Mouse (Mus musculus) spleen, postnatal 36 days (tissue): ENCODE data around the gene Vezf1.
A peak's percentile ranks its signal among the peaks of the same experiment; 100 is the strongest.

Source experiments
- DNase-seq, 2 experiments: peaks; one replicate each; pipeline ENCODE4 v3.0.0; 2022; ENCODE audit warnings: low spot score in 2 of 2, mixed read lengths in 1 of 2

Gene Vezf1

GRCm38 (mm10) chr11:88053821-88054220 lies 14.3 kb upstream of the Vezf1 start:
- DNase-seq: no peak

DNA sequence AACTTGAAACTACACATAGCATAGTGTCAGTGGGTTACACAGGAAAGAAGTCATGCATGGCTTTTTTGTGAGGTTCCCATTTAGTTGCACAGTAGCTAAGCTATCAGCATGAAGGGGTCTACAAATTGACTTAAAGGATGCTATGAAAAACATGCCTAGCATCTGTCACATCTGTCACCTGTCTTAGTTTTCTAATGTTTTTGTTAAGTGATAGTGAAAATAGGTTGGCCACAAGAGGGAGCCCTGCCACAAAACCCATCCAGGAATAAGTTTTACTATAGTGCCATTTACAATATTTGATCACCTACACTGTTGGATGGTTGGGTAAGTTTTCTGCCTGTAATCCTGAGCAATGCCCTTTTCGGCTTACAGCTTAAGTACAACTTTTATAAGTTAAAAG lies 13.5 kb upstream of the Vezf1 start:
- peak; percentile 25 to 52 for DNase-seq

DNA sequence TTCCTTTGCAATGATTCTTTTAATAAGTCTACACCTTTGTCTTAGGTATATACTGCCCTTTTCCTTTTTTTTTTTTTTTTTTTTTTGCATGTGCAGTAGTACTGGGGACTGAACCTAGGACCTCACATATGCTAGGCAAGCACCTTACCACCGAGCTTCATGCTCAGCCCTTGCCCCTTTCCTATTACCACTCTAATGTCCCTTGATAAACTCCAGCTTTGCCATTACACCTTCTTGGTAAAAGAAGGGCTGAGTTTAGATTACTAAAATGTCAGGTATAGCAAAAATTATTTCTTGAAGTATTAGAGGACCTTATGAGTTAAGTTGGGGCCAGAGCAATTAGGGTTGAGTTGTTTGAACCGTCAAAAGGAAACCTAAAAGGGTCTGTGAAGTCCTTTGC lies 12.3 kb upstream of the Vezf1 start:
- no peak for DNase-seq

GRCm38 (mm10) chr11:88057788-88058187 lies 10.3 kb upstream of the Vezf1 start:
- DNase-seq: no peak

- DNase-seq: peak in 1 of 2 experiments; percentile 11
These were observed 8.9 kb upstream of the Vezf1 start for GRCm38 (mm10) chr11:88059141-88059540.

DNA sequence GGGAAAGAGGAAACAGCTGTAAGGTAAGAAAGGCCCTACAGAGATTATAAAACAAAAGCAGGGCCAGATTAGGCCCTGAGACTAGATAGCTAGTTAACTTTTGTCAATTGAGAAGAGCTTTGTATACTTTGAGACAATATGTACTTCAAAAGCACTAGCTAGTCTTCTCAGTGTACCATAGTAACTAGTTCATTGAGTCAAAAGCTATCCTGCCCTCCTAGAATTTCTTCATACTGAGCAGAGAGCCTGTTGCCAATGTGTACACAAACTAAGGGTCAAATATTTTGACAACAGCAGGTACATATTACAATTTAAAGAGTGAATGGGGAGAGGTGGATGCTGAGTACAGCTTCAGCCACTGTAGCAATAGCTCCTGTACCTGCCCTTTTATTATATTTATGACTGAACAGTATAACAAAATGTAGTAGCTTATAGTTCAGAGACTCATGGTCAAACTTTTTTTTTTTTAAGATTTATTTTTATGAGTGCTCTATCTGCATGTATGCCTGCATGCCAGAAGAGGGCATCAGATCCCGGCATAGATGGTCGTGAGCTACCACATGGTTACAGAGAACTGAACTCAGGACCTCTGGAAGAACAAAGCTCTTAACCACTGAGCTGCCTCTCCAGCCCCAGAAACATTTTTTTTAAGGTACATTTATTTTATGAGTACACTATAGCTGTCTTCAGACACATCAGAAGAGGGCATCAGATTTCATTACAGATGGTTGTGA lies 6.0 kb upstream of the Vezf1 start:
- peak in 1 of 2 experiments; percentile 39 for DNase-seq

DNA sequence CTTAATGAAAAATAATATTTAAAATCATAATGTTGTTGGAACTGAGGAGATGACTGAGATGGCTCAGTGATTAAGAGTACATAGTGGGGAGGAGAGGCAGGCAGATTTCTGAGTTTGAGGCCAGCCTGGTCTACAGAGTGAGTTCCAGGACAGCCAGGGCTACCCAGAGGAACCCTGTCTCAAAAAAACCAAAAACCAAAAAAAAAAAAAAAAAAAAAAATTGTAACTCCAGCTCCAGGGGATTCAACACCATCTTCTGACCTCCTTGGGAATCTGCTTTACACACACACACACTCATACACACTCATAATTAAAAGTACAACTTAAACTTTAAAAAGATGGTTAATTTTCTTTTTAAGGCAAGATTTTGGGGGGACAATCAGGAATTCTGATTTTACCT lies 2.3 kb upstream of the Vezf1 start:
- no peak for DNase-seq

DNA sequence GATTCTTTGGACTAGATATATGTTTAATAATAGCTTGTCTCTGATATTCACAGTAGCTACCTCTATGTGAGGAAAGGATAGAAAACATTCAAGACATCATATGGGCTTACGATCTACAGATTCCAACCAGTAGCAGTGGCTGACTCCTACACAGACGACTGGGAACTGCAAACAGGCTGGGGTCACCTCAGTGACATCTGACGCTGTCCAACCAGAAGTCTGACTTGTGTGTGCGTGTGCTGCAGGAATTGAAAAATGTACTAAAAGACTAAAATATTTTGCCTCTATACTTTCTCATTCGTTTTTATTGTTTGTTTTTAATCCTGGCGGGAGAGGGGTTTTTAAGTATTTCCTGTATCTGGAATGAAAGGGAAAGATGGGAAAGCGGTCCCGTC lies 891 bp upstream of the Vezf1 start:
- DNase-seq: no peak

- peak; percentile 71 to 73 for DNase-seq
These were observed 549 bp downstream of the Vezf1 start for GRCm38 (mm10) chr11:88068411-88069245.

DNA sequence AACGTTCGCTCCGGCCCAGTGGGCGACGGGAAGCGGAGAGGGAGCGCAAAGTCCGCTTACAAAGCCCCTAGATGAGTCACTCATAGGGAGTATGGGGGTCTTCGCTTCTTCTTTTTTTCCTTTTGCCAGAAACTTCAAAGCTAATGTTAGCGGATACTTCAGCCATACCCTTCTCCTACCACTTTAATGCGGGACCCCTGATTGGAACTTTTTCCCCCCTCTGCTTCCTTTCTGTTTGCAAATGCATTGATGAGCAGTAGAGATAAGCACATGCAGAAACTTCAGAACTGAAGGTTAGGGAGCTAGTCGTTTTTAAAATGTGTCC lies 1.1 kb downstream of the Vezf1 start:
- no peak for DNase-seq

GRCm38 (mm10) chr11:88070392-88070791 lies 2.3 kb downstream of the Vezf1 start:
- DNase-seq: no peak

- DNase-seq: no peak
These were observed 3.0 kb downstream of the Vezf1 start for GRCm38 (mm10) chr11:88071113-88071512.

DNA sequence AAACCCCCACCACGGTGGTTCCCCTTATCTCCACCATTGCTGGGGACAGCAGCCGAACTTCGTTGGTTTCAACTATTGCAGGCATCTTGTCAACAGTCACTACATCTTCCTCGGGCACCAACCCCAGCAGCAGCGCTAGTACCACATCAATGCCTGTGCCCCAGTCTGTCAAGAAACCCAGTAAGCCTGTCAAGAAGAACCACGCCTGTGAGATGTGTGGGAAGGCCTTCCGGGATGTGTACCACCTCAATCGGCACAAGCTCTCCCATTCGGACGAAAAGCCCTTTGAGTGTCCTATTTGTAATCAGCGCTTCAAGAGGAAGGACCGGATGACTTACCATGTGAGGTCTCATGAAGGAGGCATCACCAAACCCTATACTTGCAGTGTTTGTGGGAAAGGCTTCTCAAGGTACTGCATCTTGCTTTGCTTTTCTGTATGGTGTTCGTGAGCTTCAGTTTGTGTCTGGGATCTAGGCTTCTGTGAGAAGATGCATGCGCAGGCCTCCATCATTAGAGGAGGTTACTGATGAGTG lies 5.3 kb downstream of the Vezf1 start:
- DNase-seq: no peak

GRCm38 (mm10) chr11:88075701-88076100 lies 7.6 kb downstream of the Vezf1 start:
- no peak for DNase-seq

DNA sequence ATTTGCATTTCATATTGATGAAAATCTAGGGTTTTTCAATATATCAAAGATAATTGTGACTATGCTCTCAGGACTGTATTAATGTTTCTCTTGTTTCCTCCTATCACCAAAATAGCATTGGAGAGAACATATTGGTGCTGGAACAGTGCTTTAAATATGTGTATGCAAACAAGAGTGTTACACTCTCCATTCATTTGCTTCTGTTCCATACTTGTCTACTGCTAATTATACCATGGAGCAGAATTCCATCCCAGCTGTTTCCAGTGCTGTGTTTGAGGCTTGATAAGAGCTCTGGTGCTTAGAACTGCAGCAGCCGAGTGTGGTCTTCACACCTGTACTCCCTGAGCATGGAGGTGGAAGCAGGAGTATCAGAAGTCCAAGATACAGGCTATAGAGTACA lies 8.3 kb downstream of the Vezf1 start:
- DNase-seq: no peak

GRCm38 (mm10) chr11:88083699-88084098 lies 15.6 kb downstream of the Vezf1 start:
- no peak for DNase-seq

DNA sequence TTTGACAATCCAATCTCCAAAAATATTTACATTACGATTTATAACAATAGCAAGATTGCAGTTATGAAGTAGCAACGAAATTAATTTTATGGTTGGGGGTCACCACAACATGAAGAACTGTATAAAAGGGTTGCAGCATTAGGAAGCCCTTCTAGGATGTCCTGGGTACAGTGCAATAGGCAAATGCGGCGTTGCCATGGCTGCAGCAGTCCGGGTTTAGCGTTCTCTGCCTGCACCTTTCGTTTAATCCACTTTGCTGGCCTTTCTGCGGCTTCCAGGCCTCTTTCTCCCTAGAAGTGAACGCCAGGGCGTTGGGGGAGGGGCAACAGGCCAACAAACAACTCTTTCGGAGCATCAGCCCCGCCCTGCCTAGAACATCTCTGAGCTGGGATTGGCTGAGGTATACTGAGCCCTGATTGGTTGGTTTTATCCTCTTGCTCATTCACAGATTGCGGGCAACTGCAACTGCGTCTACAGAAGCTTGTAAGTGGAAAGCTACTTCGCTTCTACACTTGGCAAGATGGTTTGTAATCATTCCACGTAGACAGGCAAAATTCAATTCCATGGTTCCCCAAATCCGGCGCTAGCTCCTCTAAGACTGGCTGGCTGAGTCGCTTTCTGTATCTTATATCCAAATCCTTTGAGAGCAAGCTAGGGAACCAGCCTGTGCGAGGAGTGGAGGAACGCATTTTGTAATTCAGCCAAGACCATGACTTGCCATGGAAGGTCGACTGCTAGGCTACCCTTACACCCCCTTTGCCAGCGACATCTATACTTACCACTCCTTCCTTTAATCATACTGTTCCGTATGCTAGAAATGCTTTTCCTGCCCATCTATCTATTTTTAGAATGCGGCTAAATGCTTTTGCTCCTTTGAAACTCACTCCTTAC lies 18.9 kb downstream of the Vezf1 start:
- peak; percentile 59 to 70 for DNase-seq

DNA sequence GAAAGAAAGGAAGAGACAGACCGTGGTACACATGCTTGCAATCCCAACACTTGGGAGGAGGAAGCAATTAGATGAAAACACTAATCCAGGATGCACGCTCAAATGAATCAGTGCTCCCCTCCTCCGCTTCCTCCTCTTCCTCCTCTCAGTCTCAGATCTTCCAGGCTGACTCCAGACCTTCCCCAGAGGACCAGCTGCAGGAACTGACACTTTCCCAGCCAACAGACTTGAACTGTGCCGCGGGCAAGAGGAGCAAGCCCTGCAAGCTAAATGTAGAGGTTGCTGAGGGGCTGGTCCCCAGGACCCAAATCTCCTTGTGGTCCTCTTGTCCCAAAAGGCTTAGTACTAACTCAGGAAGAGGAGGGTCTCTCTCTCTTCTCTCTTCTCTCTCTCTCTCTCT lies 21.1 kb downstream of the Vezf1 start:
- DNase-seq: no peak

DNA sequence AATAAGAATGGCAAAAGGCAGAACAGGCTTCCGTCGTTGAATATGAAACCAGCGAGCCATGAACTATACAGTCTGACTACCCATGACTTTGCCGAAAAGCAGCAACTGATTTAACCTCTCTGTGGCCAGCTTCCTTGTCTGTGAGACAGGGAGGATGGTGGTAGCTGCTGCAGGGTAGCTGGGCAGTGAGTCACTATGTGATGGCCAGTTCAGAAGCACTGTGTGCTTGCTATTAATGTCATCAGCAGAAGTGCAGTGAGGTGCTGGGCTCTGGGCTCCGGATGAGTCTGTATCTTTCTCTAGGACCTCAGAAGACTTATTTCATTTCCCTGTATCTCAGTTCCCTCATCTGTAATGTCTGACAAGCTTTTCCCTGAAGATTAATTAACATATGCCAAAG lies 22.2 kb downstream of the Vezf1 start:
- no peak for DNase-seq

DNA sequence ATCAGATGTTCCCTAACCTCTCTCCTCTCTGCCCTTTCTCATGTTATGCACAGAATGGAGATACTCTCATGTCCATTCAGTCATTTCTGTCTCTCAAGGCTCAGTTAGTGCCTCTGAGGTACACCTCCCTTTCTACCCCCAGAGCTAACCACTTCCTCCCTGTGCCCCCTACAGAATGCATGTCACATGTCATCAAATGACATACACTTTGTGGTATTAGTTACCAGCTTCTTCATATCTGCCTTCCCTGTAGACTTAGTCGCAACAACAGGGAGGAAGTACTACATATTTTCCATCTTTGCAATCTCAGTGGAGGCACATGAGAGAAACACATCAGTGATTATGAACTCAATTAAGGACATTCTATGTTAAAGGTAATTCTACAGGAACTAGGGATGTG lies 23.9 kb downstream of the Vezf1 start:
- DNase-seq: peak; percentile 47 to 49

DNA sequence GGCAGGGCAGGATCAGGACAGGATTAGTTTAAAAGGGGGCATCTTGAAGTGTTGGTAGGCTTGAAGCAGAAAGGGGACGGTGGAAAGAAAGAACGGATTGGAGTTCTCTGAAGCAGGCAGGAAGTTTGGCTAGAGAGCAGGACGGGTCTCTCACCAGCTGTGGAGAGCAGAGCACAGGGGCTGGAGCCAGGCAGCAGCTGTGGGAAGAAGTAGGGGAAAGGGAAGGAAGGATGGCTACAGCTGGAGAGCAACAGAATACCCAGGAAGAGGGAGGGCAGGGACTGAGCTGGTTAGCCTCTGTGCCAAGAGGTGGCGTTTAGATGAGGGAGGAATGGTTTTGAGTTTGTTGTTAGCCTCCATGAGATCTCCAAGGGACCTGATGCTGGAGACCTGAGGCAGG lies 29.1 kb downstream of the Vezf1 start:
- no peak for DNase-seq
